In the genomic region with DNA sequence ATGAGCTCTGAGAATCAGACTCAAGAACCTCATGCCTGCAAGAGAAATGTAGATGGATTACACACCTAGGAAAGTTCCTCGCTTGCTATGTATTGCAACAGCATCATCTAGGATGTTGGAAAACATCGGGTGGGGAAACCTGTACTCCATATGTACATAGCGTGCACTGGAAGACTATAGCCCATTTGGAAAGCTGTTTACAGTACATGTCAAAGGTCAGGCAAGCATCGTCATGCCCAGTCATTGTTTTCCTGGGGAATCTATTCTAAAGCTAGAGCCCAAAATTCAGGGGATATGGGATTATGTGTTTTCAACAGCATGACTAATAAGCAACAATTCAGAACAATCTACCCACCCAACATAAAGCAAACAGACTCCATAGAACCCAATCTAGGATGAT, we compare ENCODE assay signal across 24 mouse cellular contexts.
"Had no signal": no experiment of that assay in that cellular context is flagged by ENCODE, and none has a peak within 500 bp of the region (broad histone marks: within the 10 kb centered on the region; RNA-seq: fewer than 3 reads in every experiment).

No protein-coding gene starts in this region.

- H3K36me3 ChIP-seq: heart, embryonic 10.5 days; heart, embryonic 12.5 days; hindbrain, embryonic 10.5 days; hindbrain, embryonic 12.5 days; intestine, embryonic 15.5 days; limb, embryonic 10.5 days; limb, embryonic 12.5 days; liver, embryonic 12.5 days had no signal

- H3K27ac ChIP-seq: heart, embryonic 10.5 days; hindbrain, embryonic 10.5 days; hindbrain, embryonic 12.5 days; hindbrain, embryonic 14.5 days; intestine, embryonic 15.5 days; layer of hippocampus, adult 2 months; left cerebral cortex, adult 2 months; limb, embryonic 10.5 days; limb, embryonic 12.5 days; liver, embryonic 12.5 days; liver, embryonic 14.5 days had no signal

- DNase-seq: gastrocnemius, postnatal 14 days; gastrocnemius, postnatal 36 days; heart, adult 11 months; heart, postnatal 10 days; heart, postnatal 4 days; kidney, adult 18-20 months; kidney, adult 8-10 months; kidney, postnatal 10 days; kidney, postnatal 4 days had no signal

- H3K9me3 ChIP-seq: heart, embryonic 10.5 days; heart, embryonic 12.5 days; hindbrain, embryonic 10.5 days; hindbrain, embryonic 12.5 days; intestine, embryonic 15.5 days; limb, embryonic 10.5 days; limb, embryonic 12.5 days; liver, embryonic 12.5 days had no signal

- H3K9ac ChIP-seq: heart, embryonic 12.5 days; hindbrain, embryonic 12.5 days; hindbrain, embryonic 14.5 days; intestine, embryonic 15.5 days; limb, embryonic 12.5 days; liver, embryonic 12.5 days; liver, embryonic 14.5 days had no signal

- H3K27me3 ChIP-seq: heart, embryonic 12.5 days; hindbrain, embryonic 12.5 days; intestine, embryonic 15.5 days had no signal

- H3K4me1 ChIP-seq: heart, embryonic 10.5 days; heart, embryonic 12.5 days; hindbrain, embryonic 10.5 days; hindbrain, embryonic 12.5 days; intestine, embryonic 15.5 days; limb, embryonic 10.5 days; limb, embryonic 12.5 days; liver, embryonic 12.5 days had no signal

- H3K4me3 ChIP-seq: heart, embryonic 10.5 days; heart, embryonic 12.5 days; hindbrain, embryonic 10.5 days; hindbrain, embryonic 12.5 days; intestine, embryonic 15.5 days; layer of hippocampus, adult 2 months; left cerebral cortex, adult 2 months; limb, embryonic 10.5 days; limb, embryonic 12.5 days; liver, embryonic 12.5 days had no signal

- ATAC-seq: hindbrain, embryonic 16.5 days; inflammation-experienced regulatory T-cells, adult 6 months; intestine, embryonic 15.5 days; intestine, postnatal 0 days; liver, embryonic 12.5 days had no signal

- H3K4me2 ChIP-seq: heart, embryonic 12.5 days; hindbrain, embryonic 12.5 days; hindbrain, embryonic 14.5 days; intestine, embryonic 15.5 days; limb, embryonic 12.5 days; liver, embryonic 12.5 days had no signal
